Mouse (Mus musculus) left cerebral cortex, postnatal 36 days (tissue): ENCODE results near the gene Ampd3. TPM values are rescaled to one million over a fixed set of nuclear protein-coding genes. Genes with fewer than 3 reads are reported as not detected.

ENCODE experiments used
- DNase-seq, 2 experiments: peaks; one replicate each; pipeline ENCODE4 v3.0.0; 2021 to 2022; ENCODE audit warnings: low spot score in 2 of 2, mixed read lengths in 1 of 2
- intact Hi-C: fragments of 180-260 bp; cut with DNase I; formaldehyde crosslinking; loops from one replicate; pipeline ENCODE4 v1.15.1; 2025
- total RNA-seq, 2 experiments: library from RNA; stranded (reverse); gene quantifications; 2 replicates each; pipeline ENCODE4 v1.2.3; 2021

Gene Ampd3
- total RNA-seq, 2 experiments from 2014 or later, result 19.7 to 25.4 TPM

GRCm38 (mm10) chr7:110822055-110822454 lies 54.0 kb downstream of the Ampd3 start:
- intact Hi-C loops, result no loop called here
- DNase-seq, result no peak

DNA sequence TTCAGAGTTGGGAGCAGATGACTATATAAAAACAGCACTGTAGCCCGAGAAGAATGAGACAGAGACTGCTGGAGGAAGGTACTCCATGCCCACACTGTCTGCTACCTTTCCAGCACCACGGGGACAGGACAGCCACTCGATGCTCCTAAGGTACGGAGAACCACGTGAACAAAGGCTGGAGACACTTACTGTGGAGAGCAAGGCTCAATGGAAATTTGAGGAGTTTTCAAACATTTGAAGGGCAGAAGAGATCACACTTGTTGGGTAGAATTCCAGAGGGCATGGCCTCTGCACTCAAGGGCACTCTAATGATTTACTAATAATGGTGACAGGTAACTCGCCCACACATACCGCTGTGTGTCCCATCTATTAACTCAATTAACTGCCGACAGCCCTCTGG lies 55.1 kb downstream of the Ampd3 start:
- intact Hi-C loops, result no loop called here
- no peak for DNase-seq

- DNase-seq, result no peak
- intact Hi-C loops, result no loop called here
Observed at GRCm38 (mm10) chr7:110823593-110823992, 55.6 kb downstream of the Ampd3 start.

GRCm38 (mm10) chr7:110823995-110824953 lies 56.3 kb downstream of the Ampd3 start:
- intact Hi-C loops, result no loop called here
- DNase-seq, result no peak

GRCm38 (mm10) chr7:110833024-110833423 lies 65.0 kb downstream of the Ampd3 start:
- intact Hi-C loops, result no loop called here

DNA sequence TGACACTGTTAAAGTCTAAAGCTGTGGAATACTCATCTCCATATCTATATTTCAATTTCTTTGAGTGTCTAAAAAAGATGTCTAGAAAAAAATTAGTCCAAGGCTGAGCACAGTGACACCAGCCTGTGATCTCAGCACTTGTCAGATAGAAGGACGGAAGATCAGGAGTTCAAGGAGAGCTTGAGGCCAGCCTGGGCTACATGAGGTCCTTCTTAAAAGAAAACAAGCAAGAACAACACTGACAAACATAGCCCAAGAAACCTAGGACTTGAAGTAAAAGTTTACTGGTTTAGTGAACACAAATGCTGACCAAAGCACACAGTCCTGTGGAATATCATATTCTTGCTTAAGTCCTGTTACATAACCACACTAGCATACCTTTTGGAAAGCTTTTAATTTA lies 66.0 kb downstream of the Ampd3 start:
- intact Hi-C loops, result no loop called here
- DNase-seq, result no peak

More at GRCm38 (mm10) chr7:110833024-110833423, 65.0 kb downstream of the Ampd3 start:
- no peak for DNase-seq

DNA sequence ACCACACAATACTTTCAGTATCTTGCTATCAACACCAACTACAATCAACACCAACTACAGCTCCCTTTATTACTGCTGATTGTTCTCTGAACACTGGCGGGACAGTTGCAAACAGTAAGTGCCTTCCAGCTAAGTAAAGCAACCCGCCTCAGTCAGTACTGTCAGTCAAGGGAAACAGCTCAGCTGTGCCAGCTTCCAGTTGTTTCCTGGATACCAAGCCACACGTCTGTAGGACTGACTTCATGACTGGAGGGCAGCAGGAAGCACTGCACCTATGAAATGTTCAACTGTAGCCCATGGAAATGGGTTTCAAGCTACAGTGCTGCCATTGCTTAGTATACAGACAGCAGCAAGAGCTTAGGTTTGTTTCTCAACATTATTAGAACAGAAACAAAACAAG lies 66.5 kb downstream of the Ampd3 start:
- intact Hi-C loops, result no loop called here
- no peak for DNase-seq

GRCm38 (mm10) chr7:110840332-110840731 lies 72.3 kb downstream of the Ampd3 start:
- intact Hi-C loops, result no loop called here
- DNase-seq, result no peak

- intact Hi-C loops, result no loop called here
- peak; percentile 92 to 93 for DNase-seq
Observed at GRCm38 (mm10) chr7:110843916-110844874, 76.2 kb downstream of the Ampd3 start, which contains the start of gene Rnf141. TSS of gene Rnf141 (minus strand) at chr7:110844457.

DNA sequence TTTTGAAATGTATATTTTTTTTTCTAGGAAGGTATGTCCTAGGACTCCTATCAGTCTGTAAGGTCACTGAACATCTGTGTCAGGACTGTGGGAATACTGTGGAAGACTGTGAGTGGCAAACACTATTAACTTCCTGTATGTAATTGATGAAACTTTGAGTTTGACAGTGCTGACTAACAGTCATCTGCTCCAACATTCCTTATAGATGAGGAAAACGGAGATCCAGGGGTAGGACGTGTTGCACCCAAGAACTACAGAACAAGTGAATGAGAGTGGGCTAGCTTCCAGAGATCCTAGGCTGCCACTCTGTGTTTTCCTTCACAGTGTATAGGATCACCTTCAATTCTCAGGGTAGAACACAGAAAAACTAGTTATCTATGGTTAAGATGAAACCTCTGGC lies 79.3 kb downstream of the Ampd3 start:
- no peak for DNase-seq
- intact Hi-C loops, result no loop called here

GRCm38 (mm10) chr7:110848371-110848770 lies 80.4 kb downstream of the Ampd3 start:
- intact Hi-C loops, result no loop called here

DNA sequence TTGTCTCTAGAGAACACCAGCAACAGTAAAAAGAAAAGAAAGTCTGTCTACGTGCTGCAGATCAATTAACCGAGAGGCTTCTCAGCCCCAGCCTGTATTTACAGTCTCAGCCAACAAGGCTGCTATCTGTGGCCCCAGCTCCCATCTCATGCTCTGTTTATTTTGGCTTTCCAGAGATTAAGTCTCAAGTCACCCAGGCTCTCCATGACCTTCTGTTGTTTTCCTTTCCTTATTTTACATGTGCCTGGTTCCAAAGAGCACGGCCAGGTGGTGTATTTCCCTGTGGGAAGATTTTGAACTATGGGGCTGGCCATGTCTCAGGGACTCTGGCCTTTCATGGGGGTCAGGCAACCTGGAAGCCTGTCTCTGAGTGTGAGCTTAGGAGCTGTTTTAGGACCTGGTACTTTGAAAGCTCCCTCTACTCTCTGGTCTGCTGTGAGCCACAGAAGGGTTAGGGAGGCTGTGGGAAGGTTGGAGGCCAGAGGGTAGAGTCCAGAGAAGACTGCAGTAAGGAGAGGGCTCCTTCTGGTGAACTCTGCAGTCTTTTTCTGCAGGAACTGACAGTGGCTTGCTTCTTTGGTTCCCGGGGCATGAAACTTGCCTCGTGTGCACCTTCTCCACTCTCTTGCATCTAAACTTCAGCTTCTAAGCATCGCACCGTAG lies 83.7 kb downstream of the Ampd3 start:
- no peak for DNase-seq
- intact Hi-C loops, result no loop called here

More at GRCm38 (mm10) chr7:110848371-110848770, 80.4 kb downstream of the Ampd3 start:
- no peak for DNase-seq

- no peak for DNase-seq
Observed at GRCm38 (mm10) chr7:110853611-110854010, 85.6 kb downstream of the Ampd3 start.

GRCm38 (mm10) chr7:110854519-110854918 lies 86.5 kb downstream of the Ampd3 start:
- DNase-seq, result no peak
- intact Hi-C loops, result no loop called here

More at GRCm38 (mm10) chr7:110853611-110854010, 85.6 kb downstream of the Ampd3 start:
- intact Hi-C loops, result no loop called here

DNA sequence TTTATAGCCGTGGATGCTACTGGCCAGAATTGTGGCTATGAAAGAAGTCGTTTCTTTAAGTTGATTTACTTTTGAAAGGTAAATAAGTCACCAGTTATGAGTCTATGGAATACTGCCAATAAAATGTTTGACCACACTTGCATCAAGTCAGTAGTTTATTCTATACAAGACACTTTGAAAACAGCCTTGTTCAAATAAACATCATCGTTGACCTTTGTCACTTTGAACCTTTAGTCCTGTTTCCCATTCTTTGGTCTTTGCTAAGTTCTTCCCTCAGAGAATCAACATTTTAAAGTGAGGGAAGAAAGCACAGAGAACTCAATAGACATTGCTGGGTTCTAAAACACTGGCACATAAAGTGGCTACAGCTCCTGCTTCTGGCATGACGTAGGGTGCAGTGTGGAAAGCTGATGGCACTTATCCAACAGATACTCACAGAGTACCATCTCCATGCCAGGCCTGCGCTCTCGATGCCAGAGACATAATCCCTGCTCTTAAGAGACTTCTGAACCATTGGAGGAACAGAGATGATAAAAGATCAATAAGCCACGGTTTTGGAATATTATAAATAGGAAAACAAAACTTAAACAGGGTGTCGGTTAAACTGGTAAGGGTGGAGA lies 87.0 kb downstream of the Ampd3 start:
- intact Hi-C loops, result no loop called here
- DNase-seq, result no peak

DNA sequence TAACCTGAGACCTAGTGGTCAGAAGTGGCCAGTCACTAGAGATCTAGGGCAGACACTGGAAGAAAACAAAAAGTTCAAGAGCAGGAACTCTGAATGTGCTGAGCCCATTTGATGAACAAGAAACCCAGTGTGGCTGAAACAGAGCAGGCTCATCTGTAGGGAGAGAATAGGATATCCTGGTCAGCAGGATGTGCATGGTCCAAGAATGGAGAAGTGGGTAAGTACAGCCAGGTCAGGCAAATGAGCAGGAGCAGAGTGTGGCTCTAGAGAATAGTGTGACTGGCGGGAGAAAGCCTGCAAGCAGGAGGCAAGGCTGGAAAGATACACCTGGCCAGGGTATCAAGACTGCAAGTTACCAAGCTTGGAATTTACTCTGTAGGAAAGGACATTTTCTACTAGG lies 87.6 kb downstream of the Ampd3 start:
- intact Hi-C loops, result no loop called here
- no peak for DNase-seq

- intact Hi-C loops, result no loop called here
- no peak for DNase-seq
Observed at GRCm38 (mm10) chr7:110860129-110860528, 92.1 kb downstream of the Ampd3 start.
